Mouse (Mus musculus) kidney, embryonic 14.5 days (tissue): ENCODE measurements around the gene Chfr. TPM values are rescaled to one million over a fixed set of nuclear protein-coding genes. Genes with fewer than 3 reads are reported as not detected.

Experiments
- ATAC-seq: fragments of 200-750 bp; cut with Nextera tagmentation; 2 replicates; pipeline ENCODE4 v1.8.0; 2017; ENCODE audit warnings: moderate number of reproducible peaks, mild to moderate bottlenecking, moderate TSS enrichment, moderate library complexity; ENCODE audit not compliant: low FRiP score, low TSS enrichment
- H3K27ac ChIP-seq: fragments of 300-500 bp; sonication (generic); 2 replicates; pipeline ENCODE4 v1.5.1; 2014; ENCODE audit warnings: low read depth, mild to moderate bottlenecking, low read length, moderate library complexity, mixed read lengths
- H3K27me3 ChIP-seq: fragments of 300-500 bp; sonication (generic); 2 replicates; pipeline ENCODE4 v1.6.1; 2014; ENCODE audit warnings: mild to moderate bottlenecking, low read length; ENCODE audit not compliant: control insufficient read depth, insufficient read depth
- H3K36me3 ChIP-seq: fragments of 300-500 bp; sonication (generic); 2 replicates; pipeline ENCODE4 v1.6.1; 2014; ENCODE audit warnings: low read length, mixed read lengths; ENCODE audit not compliant: control insufficient read depth, insufficient read depth
- H3K4me1 ChIP-seq: fragments of 300-500 bp; sonication (generic); 2 replicates; pipeline ENCODE4 v1.6.1; 2014; ENCODE audit warnings: low read length, mixed read lengths; ENCODE audit not compliant: control insufficient read depth, insufficient read depth
- H3K4me2 ChIP-seq: fragments of 300-500 bp; sonication (generic); replicated peaks from 2 replicates; pipeline ENCODE4 v1.6.1; 2014; ENCODE audit warnings: low read depth, mild to moderate bottlenecking, low read length
- H3K4me3 ChIP-seq: fragments of 300-500 bp; sonication (generic); 2 replicates; pipeline ENCODE4 v1.5.1; 2014; ENCODE audit warnings: mild to moderate bottlenecking, low read length
- H3K9ac ChIP-seq: fragments of 300-500 bp; sonication (generic); 2 replicates; pipeline ENCODE4 v1.6.1; 2014; ENCODE audit warnings: low read depth, mild to moderate bottlenecking, low read length, moderate library complexity
- H3K9me3 ChIP-seq: fragments of 300-500 bp; sonication (generic); 2 replicates; pipeline ENCODE4 v1.6.1; 2016; ENCODE audit warnings: low read length; ENCODE audit not compliant: control insufficient read depth
- WGBS: fragments of 180-500 bp; shearing (Covaris S2); extraction: QIAGEN DNeasy Blood & Tissue Kit; methylation state at CpG from one replicate; pipeline ENCODE4 v1.1.7; 2014; 5-methylcytosine and 5-hydroxymethylcytosine counted together
- polyA plus RNA-seq: library from polyadenylated mRNA; unstranded; fragments of >200 nt; fragmentation: Nextera tagmentation; extraction: Ambion mirVana; gene quantifications from 2 replicates; pipeline ENCODE4 v1.2.1, GENCODE M21; 2014

The Chfr gene
- polyA plus RNA-seq, 1 experiment from 2014 or later = 40.8 TPM

GRCm38 (mm10) chr5:110211312-110211711 lies 75.7 kb downstream of the Chfr start:
- WGBS = 93% methylated on average over 2 of the region's 2 CpGs
- Histone ChIP-seq H3K9ac (no peak overlapping the region), H3K27me3 (no peaks in the 10 kb centered on the region), H3K4me3 (no peak overlapping the region), H3K9me3 (no peaks in the 10 kb centered on the region), H3K27ac (no peak overlapping the region), H3K4me1 (no peaks in the 10 kb centered on the region), H3K36me3 (peaks cover 88% of the 10 kb centered on the region), H3K4me2 (no peak overlapping the region)
- no peak for ATAC-seq

- Histone ChIP-seq H3K36me3 (peaks cover 88% of the 10 kb centered on the region), H3K9ac (no peak overlapping the region)
These were observed 81.1 kb downstream of the Chfr start for GRCm38 (mm10) chr5:110216780-110217179.

GRCm38 (mm10) chr5:110220331-110220730 lies 84.7 kb downstream of the Chfr start:
- WGBS = 90% methylated on average over 4 of the region's 4 CpGs
- Histone ChIP-seq H3K9me3 (no peaks in the 10 kb centered on the region), H3K36me3 (peaks cover 74% of the 10 kb centered on the region), H3K4me1 (no peaks in the 10 kb centered on the region), H3K27ac (no peak overlapping the region), H3K4me2 (no peak overlapping the region), H3K9ac (no peak overlapping the region), H3K27me3 (no peaks in the 10 kb centered on the region), H3K4me3 (no peak overlapping the region)
- ATAC-seq = no peak

More at GRCm38 (mm10) chr5:110216780-110217179, 81.1 kb downstream of the Chfr start:
- Histone ChIP-seq H3K9me3 (no peaks in the 10 kb centered on the region), H3K4me3 (no peak overlapping the region), H3K27ac (no peak overlapping the region), H3K27me3 (no peaks in the 10 kb centered on the region), H3K4me1 (no peaks in the 10 kb centered on the region), H3K4me2 (no peak overlapping the region)
- WGBS = 90% methylated on average over 3 of the region's 3 CpGs
- no peak for ATAC-seq

Other genes with a start within 250 kb of the Chfr start
- 0.88 and 0.94 TPM in 2 replicates for gene Gm15446, start 212.4 kb upstream of the Chfr start, polyA plus RNA-seq
- gene Zfp932, start 139.3 kb upstream of the Chfr start, polyA plus RNA-seq = 28.5 and 29.6 TPM in 2 replicates
- gene Gm17655, start 63.3 kb upstream of the Chfr start, polyA plus RNA-seq = 5.1 and 5.3 TPM in 2 replicates
- gene Gm35315, start 41.4 kb upstream of the Chfr start, polyA plus RNA-seq = 1.5 and 1.6 TPM in 2 replicates
- gene Plcxd1, start 35.9 kb upstream of the Chfr start, polyA plus RNA-seq = 1.2 and 1.4 TPM in 2 replicates
- gene Gtpbp6, start 27.6 kb upstream of the Chfr start, polyA plus RNA-seq = 32.1 and 32.5 TPM in 2 replicates
- 5.2 and 6.1 TPM in 2 replicates for gene Zfp605, start 25.8 kb upstream of the Chfr start, polyA plus RNA-seq
- 11.7 and 22.6 TPM in 2 replicates for gene Golga3, start 40.9 kb downstream of the Chfr start, polyA plus RNA-seq
- 33.2 and 43.1 TPM in 2 replicates for gene Ankle2, start 95.2 kb downstream of the Chfr start, polyA plus RNA-seq
- 64.1 and 85.2 TPM in 2 replicates for gene Pgam5, start 134.1 kb downstream of the Chfr start, polyA plus RNA-seq
- gene Pxmp2, start 150.3 kb downstream of the Chfr start, polyA plus RNA-seq = 14.1 and 16.4 TPM in 2 replicates
- 35.1 and 40.0 TPM in 2 replicates for gene Pole, start 150.5 kb downstream of the Chfr start, polyA plus RNA-seq
- gene P2rx2, start 207.4 kb downstream of the Chfr start, polyA plus RNA-seq = 0.89 and 0.95 TPM in 2 replicates
- gene Lrcol1, start 208.9 kb downstream of the Chfr start, polyA plus RNA-seq = not detected in 2 replicates